Mouse (Mus musculus) MEL (cell line): ENCODE results near the gene Olfm4. TPM values are rescaled to one million over a fixed set of nuclear protein-coding genes. Genes with fewer than 3 reads are reported as not detected.

Experiments
- DNase-seq: peaks from one replicate; pipeline ENCODE4 v3.0.0; 2011; ENCODE audit warnings: low read depth, low spot score
- H3K27ac ChIP-seq: 2 replicates; pipeline ENCODE4 v1.5.1; 2012; ENCODE audit warnings: low read depth, mild to moderate bottlenecking, control low read depth, low read length, moderate library complexity; ENCODE audit not compliant: control insufficient read depth
- H3K27me3 ChIP-seq, 2 experiments: fragments of 150-350 bp in 1 of 2; sonication (generic) in 1 of 2; 2 replicates each; pipeline ENCODE4 v1.6.1; 2012; ENCODE audit warnings: low read length in 2 of 2, mild to moderate bottlenecking in 2 of 2, improper control_type of control experiment in 1 of 2, moderate library complexity in 1 of 2; ENCODE audit not compliant: insufficient read depth in 2 of 2, control insufficient read depth in 1 of 2
- H3K36me3 ChIP-seq, 2 experiments: 2 replicates each; pipeline ENCODE4 v1.6.1; 2012 to 2014; ENCODE audit warnings: low read length in 2 of 2, improper control_type of control experiment in 1 of 2, inconsistent platforms in 1 of 2, mild to moderate bottlenecking in 1 of 2; ENCODE audit not compliant: insufficient read depth in 2 of 2, control insufficient read depth in 1 of 2
- H3K4me1 ChIP-seq, 2 experiments: fragments of 150-350 bp in 1 of 2; sonication (generic) in 1 of 2; 2 replicates each; pipeline ENCODE4 v1.6.1; 2012; ENCODE audit warnings: low read length in 2 of 2, improper control_type of control experiment in 1 of 2, mild to moderate bottlenecking in 1 of 2; ENCODE audit not compliant: insufficient read depth in 2 of 2, control insufficient read depth in 1 of 2
- H3K4me3 ChIP-seq, 2 experiments: fragments of 150-350 bp in 1 of 2; sonication (generic) in 1 of 2; 2 replicates each; pipeline ENCODE4 v1.5.1; 2012; ENCODE audit warnings: low read depth in 2 of 2, low read length in 2 of 2, mild to moderate bottlenecking in 2 of 2, moderate library complexity in 2 of 2, control low read depth in 1 of 2, improper control_type of control experiment in 1 of 2; ENCODE audit not compliant: control insufficient read depth in 1 of 2, insufficient read depth in 1 of 2
- H3K79me2 ChIP-seq: 2 replicates; pipeline ENCODE4 v1.6.1; 2012; ENCODE audit warnings: mild to moderate bottlenecking, low read length, moderate library complexity; ENCODE audit not compliant: control insufficient read depth, poor library complexity, insufficient read depth
- H3K9ac ChIP-seq: 2 replicates; pipeline ENCODE4 v1.6.1; 2012; ENCODE audit warnings: low read depth, mild to moderate bottlenecking, control low read depth, low read length, moderate library complexity; ENCODE audit not compliant: control insufficient read depth, poor library complexity, severe bottlenecking
- H3K9me3 ChIP-seq: fragments of 150-350 bp; sonication (generic); replicated peaks from 2 replicates; pipeline ENCODE4 v1.6.1; 2012; ENCODE audit warnings: mild to moderate bottlenecking, low read length, improper control_type of control experiment, moderate library complexity; ENCODE audit not compliant: insufficient read depth
- BHLHE40 ChIP-seq: IDR thresholded peaks from 2 replicates; pipeline ENCODE4 v1.6.1; 2012; ENCODE audit warnings: low read depth, mild to moderate bottlenecking, inconsistent platforms, low read length, improper control_type of control experiment, borderline replicate concordance
- CHD1 ChIP-seq: IDR thresholded peaks from 2 replicates; pipeline ENCODE4 v1.6.1; 2012; ENCODE audit warnings: low read depth, mild to moderate bottlenecking, inconsistent platforms, low read length, improper control_type of control experiment
- CTCF ChIP-seq, 3 experiments: IDR thresholded peaks in 2 of 3; conservative IDR thresholded peaks in 1 of 3; 2 replicates each; pipeline ENCODE4 v1.5.1; 2011 to 2012; ENCODE audit warnings: low read length in 3 of 3, low read depth in 2 of 3, mild to moderate bottlenecking in 2 of 3, improper control_type of control experiment in 1 of 3, inconsistent platforms in 1 of 3, mixed read lengths in 1 of 3, moderate library complexity in 1 of 3; ENCODE audit not compliant: control insufficient read depth in 1 of 3, insufficient read depth in 1 of 3, poor library complexity in 1 of 3, severe bottlenecking in 1 of 3
- ELF1 ChIP-seq: IDR thresholded peaks from 2 replicates; pipeline ENCODE4 v1.6.1; 2014; ENCODE audit warnings: low read depth, mild to moderate bottlenecking, inconsistent platforms, low read length, improper control_type of control experiment, moderate library complexity
- EP300 ChIP-seq, 2 experiments: IDR thresholded peaks; 2 replicates each; pipeline ENCODE4 v1.6.1; 2011; ENCODE audit warnings: improper control_type of control experiment in 2 of 2, low read length in 2 of 2, low read depth in 1 of 2, mild to moderate bottlenecking in 1 of 2
- GABPA ChIP-seq: IDR thresholded peaks from 2 replicates; pipeline ENCODE4 v1.6.1; 2012; ENCODE audit warnings: low read depth, mild to moderate bottlenecking, inconsistent platforms, low read length, improper control_type of control experiment, moderate library complexity
- GATA1 ChIP-seq: IDR thresholded peaks from 2 replicates; pipeline ENCODE4 v1.6.1; 2011; ENCODE audit warnings: low read depth, low read length, improper control_type of control experiment
- HCFC1 ChIP-seq: IDR thresholded peaks from 2 replicates; pipeline ENCODE4 v1.6.1; 2012; ENCODE audit warnings: low read depth, mild to moderate bottlenecking, inconsistent platforms, low read length, improper control_type of control experiment, moderate library complexity
- MAFK ChIP-seq: IDR thresholded peaks from 2 replicates; pipeline ENCODE4 v1.6.1; 2011; ENCODE audit warnings: low read depth, mild to moderate bottlenecking, low read length, improper control_type of control experiment, borderline replicate concordance
- MAZ ChIP-seq: IDR thresholded peaks from 2 replicates; pipeline ENCODE4 v1.6.1; 2012; ENCODE audit warnings: low read depth, mild to moderate bottlenecking, inconsistent platforms, low read length, improper control_type of control experiment
- MYB ChIP-seq: IDR thresholded peaks from 2 replicates; pipeline ENCODE4 v1.6.1; 2011; ENCODE audit warnings: mild to moderate bottlenecking, low read depth, low read length, improper control_type of control experiment
- MYC ChIP-seq: IDR thresholded peaks from 2 replicates; pipeline ENCODE4 v1.6.1; 2011; ENCODE audit warnings: low read depth, mild to moderate bottlenecking, low read length, improper control_type of control experiment, moderate library complexity
- POLR2A ChIP-seq, 2 experiments: IDR thresholded peaks; 2 replicates each; pipeline ENCODE4 v1.6.1; 2011 to 2012; ENCODE audit warnings: low read length in 2 of 2, mild to moderate bottlenecking in 2 of 2, control low read depth in 1 of 2, improper control_type of control experiment in 1 of 2, low read depth in 1 of 2, moderate library complexity in 1 of 2; ENCODE audit not compliant: control insufficient read depth in 1 of 2, insufficient read depth in 1 of 2, poor library complexity in 1 of 2
- POLR2AphosphoS5 ChIP-seq: IDR thresholded peaks from 2 replicates; pipeline ENCODE4 v1.6.1; 2012; ENCODE audit warnings: low read depth, borderline replicate concordance, mild to moderate bottlenecking, inconsistent platforms, low read length, moderate library complexity, mixed read lengths
- RAD21 ChIP-seq: IDR thresholded peaks from 2 replicates; pipeline ENCODE4 v1.6.1; 2011; ENCODE audit warnings: mild to moderate bottlenecking, low read depth, low read length, improper control_type of control experiment
- SIN3A ChIP-seq: IDR thresholded peaks from 2 replicates; pipeline ENCODE4 v1.6.1; 2012; ENCODE audit warnings: low read length, improper control_type of control experiment, inconsistent platforms
- SMC3 ChIP-seq: IDR thresholded peaks from 2 replicates; pipeline ENCODE4 v1.6.1; 2011; ENCODE audit warnings: low read depth, low read length, improper control_type of control experiment
- TAL1 ChIP-seq: IDR thresholded peaks from 2 replicates; pipeline ENCODE4 v1.6.1; 2012; ENCODE audit warnings: mild to moderate bottlenecking, inconsistent platforms, low read length, moderate library complexity, mixed read lengths
- TBP ChIP-seq: IDR thresholded peaks from 2 replicates; pipeline ENCODE4 v1.8.0; 2011; ENCODE audit warnings: low read depth, low read length, improper control_type of control experiment
- TCF12 ChIP-seq: IDR thresholded peaks from 2 replicates; pipeline ENCODE4 v1.6.1; 2014; ENCODE audit warnings: low read depth, mild to moderate bottlenecking, inconsistent platforms, low read length, improper control_type of control experiment, moderate library complexity
- ZC3H11A ChIP-seq: IDR thresholded peaks from 2 replicates; pipeline ENCODE4 v1.6.1; 2012; ENCODE audit warnings: low read depth, mild to moderate bottlenecking, inconsistent platforms, low read length, improper control_type of control experiment
- ZMIZ1 ChIP-seq: IDR thresholded peaks from 2 replicates; pipeline ENCODE4 v1.6.1; 2012; ENCODE audit warnings: low read depth, mild to moderate bottlenecking, inconsistent platforms, low read length, improper control_type of control experiment, moderate library complexity
- polyA plus RNA-seq, 2 experiments: library from polyadenylated mRNA; stranded (reverse) in 1 of 2; unstranded in 1 of 2; fragments of >175 nt in 1 of 2; fragments of >200 nt in 1 of 2; gene quantifications; 2 replicates each; pipeline versions ENCODE4 v1.2.1 to v1.2.4; 2012; ENCODE audit warnings: low replicate concordance in 2 of 2, low read depth in 1 of 2; ENCODE audit not compliant: insufficient read length in 2 of 2, insufficient read depth in 1 of 2, missing spikeins in 1 of 2
- total RNA-seq: library from RNA; depleted of rRNA; stranded (reverse); fragments of 300-350 nt; gene quantifications from 2 replicates; pipeline ENCODE4 v1.2.3, GENCODE M21; 2012; rRNA removed

Gene Olfm4
- total RNA-seq (not detected in 2 replicates), polyA plus RNA-seq (not detected)

DNA sequence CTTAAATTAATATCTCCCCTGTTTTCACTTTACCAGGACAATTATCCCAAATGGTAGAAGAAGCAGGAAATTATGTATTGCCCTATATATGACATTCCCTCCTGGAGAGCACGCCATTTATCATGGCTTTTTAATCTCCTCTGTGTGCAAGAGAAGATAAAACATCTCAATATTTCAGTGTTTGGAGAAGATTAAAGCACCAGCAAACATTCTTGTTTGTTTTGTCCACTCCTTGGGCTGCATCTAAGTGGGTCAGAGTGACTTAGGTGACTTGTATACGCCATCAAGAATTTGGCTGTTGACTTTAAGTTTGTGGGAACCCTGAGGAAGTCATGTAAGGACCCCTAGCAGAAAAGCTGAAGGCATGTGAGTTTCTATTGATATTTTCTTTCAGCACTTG is at the start of gene Olfm4:
Gene Olfm4, plus strand, starts transcription at position 301 of the 400 bp plus-strand sequence.
- no peaks in the 10 kb centered on the region for H3K79me2 ChIP-seq
- H3K27me3 ChIP-seq, result no peaks in the 10 kb centered on the region
- no peak within 1 kb of the TSS for H3K9ac ChIP-seq
- no peak for DNase-seq
- no peaks in the 10 kb centered on the region for H3K9me3 ChIP-seq
- no peak for TF ChIP-seq TCF12
- TF ChIP-seq ZMIZ1, result no peak
- TF ChIP-seq GABPA, result no peak
- TF ChIP-seq TBP, result no peak
- TF ChIP-seq EP300 (IDR thresholded peaks at IDR 0.05; ENCODE audit: low read depth in 1 of 2, low read length in 2 of 2), result no peak
- no peak for TF ChIP-seq ZC3H11A
- TF ChIP-seq MAFK, result no peak
- TF ChIP-seq CTCF (IDR thresholded peaks at IDR 0.05 in 2 of 3, conservative IDR thresholded peaks at IDR 0.05 in 1 of 3; ENCODE audit: control insufficient read depth in 1 of 3, insufficient read depth in 1 of 3, low read depth in 2 of 3, low read length in 3 of 3, poor library complexity in 1 of 3, severe bottlenecking in 1 of 3), result no peak
- no peak for TF ChIP-seq BHLHE40
- TF ChIP-seq POLR2AphosphoS5, result no peak
- no peak for TF ChIP-seq MAZ
- no peak for TF ChIP-seq POLR2A (IDR thresholded peaks at IDR 0.05; ENCODE audit: control insufficient read depth in 1 of 2, insufficient read depth in 1 of 2, low read depth in 1 of 2, low read length in 2 of 2, poor library complexity in 1 of 2)
- TF ChIP-seq TAL1, result no peak
- TF ChIP-seq MYC, result no peak
- TF ChIP-seq HCFC1, result no peak
- TF ChIP-seq SIN3A, result no peak
- no peak for TF ChIP-seq CHD1
- TF ChIP-seq, all 39 proteins: peak for 0
- H3K4me1 ChIP-seq, result no peaks in the 10 kb centered on the region
- no peak within 1 kb of the TSS for H3K4me3 ChIP-seq
- no peaks in the 10 kb centered on the region for H3K36me3 ChIP-seq
- no peak within 1 kb of the TSS for H3K27ac ChIP-seq

DNA sequence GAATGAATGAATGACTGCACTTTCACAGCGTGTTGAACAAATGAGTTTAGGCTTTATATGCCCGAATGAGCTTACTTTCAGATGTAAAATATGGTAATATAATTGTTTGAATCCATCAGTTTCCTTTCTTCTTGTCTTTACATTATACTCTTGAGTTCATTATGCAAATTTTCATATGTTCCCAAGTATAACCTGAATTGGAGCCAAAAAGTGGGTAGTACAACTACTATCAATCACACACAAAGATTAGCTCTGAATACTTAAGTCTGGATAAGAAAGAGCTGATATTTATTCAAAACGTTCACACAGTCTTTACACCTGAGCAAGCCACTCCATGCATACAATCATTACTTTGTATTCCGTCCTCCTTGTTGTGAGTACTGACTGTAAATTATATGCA is 49.5 kb upstream of the Olfm4 start:
- no peak for DNase-seq
- no peaks in the 10 kb centered on the region for H3K9me3 ChIP-seq
- no peak overlapping the region for H3K9ac ChIP-seq
- H3K36me3 ChIP-seq, result no peaks in the 10 kb centered on the region
- H3K4me1 ChIP-seq, result no peaks in the 10 kb centered on the region
- no peak overlapping the region for H3K4me3 ChIP-seq
- H3K79me2 ChIP-seq, result no peaks in the 10 kb centered on the region
- H3K27me3 ChIP-seq, result no peaks in the 10 kb centered on the region; a peak in 2 of 4 replicates
- no peak overlapping the region for H3K27ac ChIP-seq
- no peak for TF ChIP-seq TBP
- TF ChIP-seq GATA1, result no peak
- TF ChIP-seq MYB, result no peak
- no peak for TF ChIP-seq CHD1
- no peak for TF ChIP-seq MAFK
- no peak for TF ChIP-seq RAD21
- TF ChIP-seq ELF1, result no peak
- TF ChIP-seq SMC3, result no peak
- TF ChIP-seq, all 39 proteins: peak for 0
